Mouse (Mus musculus) layer of hippocampus, postnatal 10 days (tissue): ENCODE data around the gene Gm21985. TPM values are rescaled to one million over a fixed set of nuclear protein-coding genes. Genes with fewer than 3 reads are reported as not detected.
"Not testable (repeated sequence)": the region's sequence is repeated elsewhere in the genome, so short reads cannot be mapped to it uniquely, and the experiment has no call there.

Source experiments
- DNase-seq, 2 experiments: peaks; one replicate each; pipeline ENCODE4 v3.0.0; 2021; ENCODE audit warnings: low spot score in 2 of 2
- total RNA-seq, 2 experiments: library from RNA; stranded (reverse); gene quantifications; 2 replicates each; pipeline ENCODE4 v1.2.3; 2021

The Gm21985 gene
- total RNA-seq, 2 experiments from 2014 or later = 1.0 to 1.3 TPM

- no peak for DNase-seq
These were observed 1.8 kb upstream of the Gm21985 start for GRCm38 (mm10) chr2:112264364-112264763.

DNA sequence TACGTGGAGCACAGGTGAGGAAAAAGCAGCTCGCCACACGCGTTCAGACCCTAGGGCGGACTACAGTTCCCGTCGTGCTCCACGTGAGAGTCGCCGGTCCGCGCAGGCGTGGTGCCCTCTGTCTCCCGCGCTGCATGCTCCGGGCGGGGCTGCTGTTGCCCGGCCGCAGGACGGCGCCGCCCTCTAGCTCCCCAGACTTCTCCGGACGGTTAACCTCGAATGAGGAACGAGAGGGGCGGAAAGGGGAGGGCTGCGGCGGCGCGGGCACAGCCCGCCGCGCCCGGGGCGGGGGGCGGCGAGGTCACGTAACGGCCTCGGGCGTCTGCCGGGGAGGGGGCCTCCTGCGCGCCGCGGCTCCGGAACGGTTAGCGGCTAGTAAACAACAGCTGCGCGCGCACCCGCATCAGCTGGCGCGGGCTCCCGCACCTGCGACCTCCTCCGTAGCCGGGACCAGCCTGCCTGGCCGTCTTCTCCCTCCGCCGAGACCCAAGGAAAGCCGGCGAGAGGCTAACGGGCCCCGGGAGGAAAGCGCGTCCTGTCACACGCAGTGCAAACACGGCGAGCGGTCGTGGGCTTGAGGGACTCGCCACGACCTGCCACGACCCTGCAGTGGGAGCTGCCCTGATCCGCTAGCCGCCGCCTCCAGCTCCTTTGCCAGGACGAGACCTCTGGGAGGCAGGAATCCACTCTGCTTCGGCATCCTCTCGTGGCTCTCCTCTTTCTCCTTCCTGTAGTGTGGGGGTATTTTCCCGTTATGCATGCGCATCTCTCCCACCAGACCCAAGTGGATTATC lies 469 bp upstream of the Gm21985 start, which contains the start of gene Slc12a6:
TSS of gene Slc12a6 (plus strand) at position 378 of the 794 bp plus-strand sequence.
- peak; percentile 86 to 92 for DNase-seq

- DNase-seq = peak in 1 of 2 experiments; percentile 31
These were observed 666 bp downstream of the Gm21985 start for GRCm38 (mm10) chr2:112266780-112267179.

- no peak for DNase-seq
These were observed 1.6 kb downstream of the Gm21985 start for GRCm38 (mm10) chr2:112267547-112268269.

- no peak for DNase-seq
These were observed 3.9 kb downstream of the Gm21985 start for GRCm38 (mm10) chr2:112270011-112270410.

- no peak for DNase-seq
These were observed 6.8 kb downstream of the Gm21985 start for GRCm38 (mm10) chr2:112272909-112273308.

DNA sequence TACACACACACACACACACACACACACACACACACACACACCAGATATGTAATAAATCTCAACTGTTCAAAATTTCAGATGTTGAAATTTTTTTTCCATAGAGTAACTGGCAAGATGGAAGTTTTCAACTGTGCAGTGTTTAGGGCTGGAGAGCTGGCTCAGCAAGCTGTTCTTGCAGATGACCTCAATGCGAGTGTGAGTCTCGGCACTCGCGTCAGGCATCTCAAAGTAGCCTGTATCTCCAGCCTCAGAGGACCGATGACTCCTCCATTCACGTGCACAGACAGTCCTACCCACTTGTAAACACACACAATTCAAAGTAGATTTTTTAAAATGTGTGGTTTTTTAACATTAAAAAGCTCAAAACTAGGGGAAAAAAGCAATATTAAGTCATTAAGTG lies 7.4 kb downstream of the Gm21985 start:
- DNase-seq = no peak

GRCm38 (mm10) chr2:112276870-112277269 lies 10.8 kb downstream of the Gm21985 start:
- no peak for DNase-seq

GRCm38 (mm10) chr2:112282846-112283245 lies 16.7 kb downstream of the Gm21985 start:
- DNase-seq = no peak

DNA sequence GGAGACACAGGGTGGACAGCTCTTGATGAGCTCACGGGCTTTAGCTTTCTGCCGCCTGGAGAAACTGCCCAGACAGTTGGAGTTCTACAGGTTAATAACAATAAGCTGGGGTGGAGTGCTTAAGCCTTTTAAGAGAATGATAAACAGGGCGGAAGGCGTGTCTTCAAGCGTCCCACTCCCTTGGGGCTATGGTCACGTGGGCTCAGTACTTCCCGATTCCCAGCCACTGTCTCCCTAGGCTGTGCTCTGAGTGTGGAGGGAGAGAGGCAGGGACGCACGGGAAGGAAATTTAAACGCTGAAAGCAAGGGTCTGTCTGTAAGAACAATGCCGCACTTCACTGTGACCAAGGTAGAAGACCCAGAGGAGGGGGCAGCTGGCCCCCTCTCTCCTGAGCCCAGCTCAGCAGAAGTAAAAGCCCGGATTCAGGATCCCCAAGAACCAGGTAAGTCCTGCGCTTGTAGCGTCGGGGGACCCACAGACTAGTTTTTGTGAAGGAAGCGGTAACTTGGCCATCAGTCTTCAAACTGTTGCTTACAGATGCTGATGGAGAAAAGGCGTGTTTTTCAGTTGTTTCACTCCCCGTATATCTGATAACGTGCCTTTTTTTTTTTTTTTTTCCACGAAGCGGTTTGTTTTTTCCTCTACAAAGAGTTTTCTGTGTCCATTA lies 18.4 kb downstream of the Gm21985 start:
- DNase-seq = no peak

DNA sequence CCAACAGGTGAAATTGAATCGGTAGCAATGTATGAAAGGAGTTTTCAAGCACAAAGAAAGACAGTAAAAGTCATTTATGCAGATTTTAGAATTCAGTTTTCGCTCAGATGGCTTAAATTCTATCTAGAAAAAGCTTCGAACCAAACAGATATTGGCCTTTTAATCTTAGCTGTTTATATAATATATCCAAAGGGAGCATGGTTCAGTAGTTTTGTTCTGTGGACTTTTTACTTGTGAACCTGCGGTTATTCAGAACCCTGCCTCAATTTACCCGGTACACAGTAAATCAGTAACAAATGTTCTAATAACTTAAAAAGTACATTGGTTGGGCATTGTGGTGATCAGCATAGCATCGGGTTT lies 18.9 kb downstream of the Gm21985 start:
- DNase-seq = no peak

GRCm38 (mm10) chr2:112286062-112286461 lies 19.9 kb downstream of the Gm21985 start:
- DNase-seq = not testable (repeated sequence)

GRCm38 (mm10) chr2:112287059-112287458 lies 20.9 kb downstream of the Gm21985 start:
- DNase-seq = no peak

GRCm38 (mm10) chr2:112289507-112289906 lies 23.4 kb downstream of the Gm21985 start:
- no peak for DNase-seq

DNA sequence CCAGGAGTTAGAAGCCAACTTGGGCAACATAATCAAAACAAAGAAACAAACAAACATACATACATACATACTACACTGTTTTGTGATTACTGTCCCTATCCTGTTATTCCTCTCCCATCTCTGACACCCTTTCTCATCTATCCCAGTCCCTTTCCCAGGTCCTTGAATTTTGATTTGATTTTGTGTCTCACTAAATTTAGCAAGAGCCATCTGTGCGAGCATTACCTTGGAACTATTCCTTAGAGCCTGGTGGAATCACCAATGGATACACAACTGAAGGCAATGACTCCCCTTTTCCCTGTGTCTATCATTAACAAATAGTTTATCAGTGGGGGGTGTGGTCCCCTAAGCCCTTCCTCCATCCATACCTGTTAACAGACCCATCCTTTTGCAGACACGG lies 26.7 kb downstream of the Gm21985 start:
- DNase-seq = no peak

- DNase-seq = no peak
These were observed 30.1 kb downstream of the Gm21985 start for GRCm38 (mm10) chr2:112296211-112296610.

- DNase-seq = no peak
These were observed 32.1 kb downstream of the Gm21985 start for GRCm38 (mm10) chr2:112298221-112298620.

DNA sequence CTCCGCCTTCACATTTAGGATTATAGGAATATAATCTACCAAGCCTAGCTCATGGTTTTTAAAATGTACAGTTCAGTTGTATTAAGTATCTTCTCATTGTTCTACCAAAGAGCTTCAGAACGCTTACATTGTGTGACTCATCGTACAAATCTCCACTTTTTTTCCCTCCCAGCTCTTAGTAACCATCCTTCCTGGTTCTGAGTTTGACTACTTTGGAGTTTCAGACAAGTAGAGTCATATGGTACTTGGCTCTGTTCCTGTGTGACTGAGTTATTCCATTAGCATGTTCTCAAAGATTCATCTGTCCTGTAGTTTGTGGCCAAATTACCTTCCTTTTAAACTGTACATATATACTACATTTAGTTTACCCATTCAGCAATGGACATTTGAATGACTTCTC lies 42.6 kb downstream of the Gm21985 start:
- DNase-seq = no peak

DNA sequence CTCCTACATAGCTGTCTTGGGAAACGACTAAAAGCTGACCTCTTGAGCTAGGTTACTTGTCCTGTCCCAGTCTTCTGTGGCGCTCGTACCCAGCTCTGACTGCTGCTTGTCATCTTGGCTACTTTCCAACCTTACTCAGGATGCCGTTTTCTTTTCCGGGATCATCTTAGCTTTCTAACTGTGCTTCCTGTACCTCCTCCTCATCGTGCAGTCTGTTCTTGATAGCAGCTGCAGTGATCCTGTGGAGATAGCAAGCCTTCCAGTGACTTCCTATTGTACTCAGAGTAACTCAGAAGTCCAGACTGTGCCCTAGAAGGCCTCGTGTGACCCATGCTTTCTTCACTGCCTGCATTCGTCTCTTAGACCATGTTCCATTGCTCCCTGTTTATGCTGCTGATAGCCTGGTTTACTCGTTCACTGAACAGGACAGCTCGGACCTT lies 43.1 kb downstream of the Gm21985 start:
- no peak for DNase-seq

- no peak for DNase-seq
These were observed 49.5 kb downstream of the Gm21985 start for GRCm38 (mm10) chr2:112315638-112316037.

GRCm38 (mm10) chr2:112318227-112318626 lies 52.1 kb downstream of the Gm21985 start:
- DNase-seq = no peak

GRCm38 (mm10) chr2:112318905-112319304 lies 52.8 kb downstream of the Gm21985 start:
- no peak for DNase-seq
